Mouse (Mus musculus): ENCODE results near the gene Camk1d.

- no peak for TF ChIP-seq FOSL1 (IDR thresholded peaks at IDR 0.05; ENCODE audit: insufficient read depth, low read length, poor library complexity, severe bottlenecking)
- TF ChIP-seq CTCF (IDR thresholded peaks at IDR 0.05; ENCODE audit: control insufficient read depth, insufficient read depth, insufficient read length), result no peak
- no peak for TF ChIP-seq USF1 (IDR thresholded peaks at IDR 0.05; ENCODE audit: low read depth)
- TF ChIP-seq MYOD1 (IDR thresholded peaks at IDR 0.05; ENCODE audit: control insufficient read depth, insufficient read length, low read depth), result no peak
- TF ChIP-seq MYOG (IDR thresholded peaks at IDR 0.05; ENCODE audit: control insufficient read depth, extremely low read depth, insufficient read length), result no peak
- no peak for TF ChIP-seq MAX (IDR thresholded peaks at IDR 0.05)
Observed at GRCm38 (mm10) chr2:5437690-5438089, 276.6 kb downstream of the Camk1d start.
